Mouse (Mus musculus): ENCODE measurements around the gene Nsun2. TPM values are rescaled to one million over a fixed set of nuclear protein-coding genes. Genes with fewer than 3 reads are reported as not detected.

The Nsun2 gene
- polyA plus RNA-seq, 1 experiment from 2014 or later: 73.5 TPM

DNA sequence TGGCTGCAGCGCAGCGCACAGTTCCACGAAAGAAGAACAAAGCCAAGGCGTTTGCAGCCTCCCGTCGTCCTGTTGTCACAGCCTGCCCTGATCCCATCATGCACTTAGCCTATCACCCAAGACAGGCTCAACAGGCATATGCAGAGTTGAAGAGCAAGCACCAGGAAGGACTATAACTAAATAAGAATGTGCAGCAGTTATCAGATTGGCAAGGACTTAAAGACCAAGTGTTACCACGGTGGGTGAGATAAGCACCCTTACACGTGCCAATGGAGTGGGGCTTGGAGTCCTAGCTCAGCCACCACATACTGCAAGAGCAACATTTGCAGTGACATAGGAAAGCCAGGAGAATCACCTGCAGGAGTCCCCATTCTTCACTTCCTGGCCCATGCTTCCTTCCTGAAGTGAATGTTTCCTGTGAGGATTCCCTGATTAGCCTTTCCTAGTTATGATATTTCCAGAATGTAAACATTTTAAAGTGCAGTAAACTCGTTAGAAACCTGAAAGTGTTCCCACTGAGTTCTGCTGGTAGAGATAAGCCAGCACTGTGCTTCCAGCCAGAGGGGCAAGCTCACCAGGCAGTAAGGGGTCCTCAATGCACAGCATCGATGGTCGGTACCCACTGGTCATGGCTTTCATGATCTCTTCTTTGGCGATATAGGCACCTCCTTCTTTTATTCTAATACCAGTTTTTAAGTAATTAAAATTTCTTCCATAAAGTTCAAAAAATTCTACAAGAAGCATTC, 27.0 kb upstream of the Nsun2 start:
- H3K36me3 ChIP-seq: peaks cover 64% of the 10 kb centered on the region
- no peaks in the 10 kb centered on the region for H3K27me3 ChIP-seq
- H3K4me2 ChIP-seq: no peak overlapping the region
- H3K4me3 ChIP-seq: no peak overlapping the region
- no peak overlapping the region for H3K9ac ChIP-seq
- 92% methylated on average over 12 of the region's 12 CpGs for WGBS
- H3K4me1 ChIP-seq (replicated peaks): 0 out of 2 replicates have a peak, but pooled peaks cover 4% of the 10 kb centered on the region
- ATAC-seq (ENCODE audit: low FRiP score, low read depth): no peak
- H3K9me3 ChIP-seq: no peaks in the 10 kb centered on the region
- no peak overlapping the region for H3K27ac ChIP-seq (replicated peaks)

DNA sequence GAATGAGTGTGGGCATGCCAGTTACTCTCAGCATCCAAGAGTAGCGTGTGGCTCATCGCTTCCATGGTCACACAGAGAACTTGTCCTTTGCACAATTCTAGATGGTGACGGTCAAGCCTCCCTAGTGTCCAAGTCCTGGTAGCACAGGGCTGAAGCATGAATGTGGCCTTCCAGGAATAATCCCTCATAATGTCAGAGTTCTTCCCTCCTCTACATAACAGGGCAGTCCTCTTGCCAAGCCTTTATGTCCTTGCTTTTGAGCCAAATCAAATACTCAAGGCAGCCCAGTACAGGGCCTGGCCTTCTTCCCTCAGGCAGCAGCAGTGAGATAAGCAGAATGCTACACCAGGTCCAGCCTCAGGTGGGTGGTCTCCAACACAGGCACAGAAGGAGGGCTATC, 25.9 kb upstream of the Nsun2 start:
- 94% methylated on average over 3 of the region's 3 CpGs for WGBS
- peaks cover 63% of the 10 kb centered on the region for H3K36me3 ChIP-seq
- H3K4me3 ChIP-seq: no peak overlapping the region
- no peak overlapping the region for H3K9ac ChIP-seq
- ATAC-seq (ENCODE audit: low FRiP score, low read depth): no peak
- H3K4me2 ChIP-seq: no peak overlapping the region
- H3K9me3 ChIP-seq: no peaks in the 10 kb centered on the region
- H3K27ac ChIP-seq (replicated peaks): no peak overlapping the region
- no peaks in the 10 kb centered on the region for H3K27me3 ChIP-seq
- 0 out of 2 replicates have a peak, but pooled peaks cover 4% of the 10 kb centered on the region for H3K4me1 ChIP-seq (replicated peaks)

DNA sequence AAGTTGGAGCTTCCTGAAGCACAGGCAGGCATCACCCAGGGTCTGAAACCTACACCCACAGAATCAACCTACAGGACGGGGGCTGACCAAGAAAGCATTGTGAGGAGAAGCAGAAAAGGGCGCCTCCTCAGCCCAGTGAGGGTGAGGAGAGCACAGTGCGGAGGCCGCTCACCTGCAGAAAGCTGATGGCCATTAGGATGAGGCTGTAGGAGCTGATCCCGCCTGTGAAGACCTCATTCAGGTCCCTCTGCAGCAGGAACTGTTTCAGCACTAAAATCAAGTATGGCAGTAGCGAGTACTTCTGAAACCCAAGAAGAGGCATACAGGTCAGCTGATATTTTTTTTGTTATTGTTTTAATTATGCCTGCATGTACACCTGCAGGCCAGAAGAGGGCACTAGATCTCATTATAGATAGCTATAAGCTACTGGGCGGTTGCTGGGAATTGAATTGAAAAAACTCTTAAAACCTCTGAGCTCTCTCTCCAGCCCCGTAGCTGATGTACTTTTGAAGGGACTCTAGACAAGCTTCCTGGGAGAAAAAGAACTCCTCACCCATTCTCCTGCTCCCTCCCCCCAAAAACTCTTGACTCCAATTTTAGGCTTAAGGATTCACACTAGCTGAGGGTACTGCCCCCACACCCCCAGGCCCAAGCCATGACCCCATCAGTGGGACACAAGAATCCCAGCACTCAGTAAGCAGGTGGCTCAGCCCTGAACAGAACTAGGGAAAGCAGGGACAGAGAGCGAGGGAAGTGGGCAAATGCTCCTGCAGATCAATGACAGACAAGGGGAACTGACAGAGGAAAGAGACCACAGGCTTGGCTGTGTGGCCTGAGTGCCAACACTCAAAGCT, 23.9 kb upstream of the Nsun2 start:
- H3K4me1 ChIP-seq (replicated peaks): 0 out of 2 replicates have a peak, but pooled peaks cover 4% of the 10 kb centered on the region
- no peak overlapping the region for H3K4me3 ChIP-seq
- H3K9ac ChIP-seq: no peak overlapping the region
- no peaks in the 10 kb centered on the region for H3K9me3 ChIP-seq
- H3K4me2 ChIP-seq: no peak overlapping the region
- peak; percentile 80 for ATAC-seq (ENCODE audit: low FRiP score, low read depth)
- 67% methylated on average over 9 of the region's 9 CpGs for WGBS
- peaks cover 49% of the 10 kb centered on the region for H3K36me3 ChIP-seq
- H3K27ac ChIP-seq (replicated peaks): no peak overlapping the region
- H3K27me3 ChIP-seq: no peaks in the 10 kb centered on the region

DNA sequence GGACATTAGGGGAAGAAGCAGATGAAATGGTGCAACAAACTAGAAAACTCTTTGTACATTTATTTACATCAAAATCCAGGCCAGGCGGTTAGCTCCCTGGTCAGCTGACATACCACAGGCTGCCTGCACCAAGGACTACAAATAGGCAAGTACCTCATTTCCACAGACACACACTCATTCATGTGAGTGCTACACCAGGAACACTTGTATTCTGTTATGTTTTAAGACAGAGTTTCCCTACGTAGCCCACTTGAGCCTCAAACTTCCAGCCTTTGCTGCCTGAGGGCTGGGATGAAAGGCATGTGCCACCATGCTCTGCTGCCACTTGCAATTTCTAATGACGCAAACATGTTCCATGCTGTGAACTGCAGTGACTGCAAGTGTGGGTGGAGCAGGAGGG, 18.5 kb upstream of the Nsun2 start:
- no peak overlapping the region for H3K4me3 ChIP-seq
- no peaks in the 10 kb centered on the region for H3K27me3 ChIP-seq
- H3K9ac ChIP-seq: no peak overlapping the region
- no peak overlapping the region for H3K27ac ChIP-seq (replicated peaks)
- no peaks in the 10 kb centered on the region for H3K9me3 ChIP-seq
- no peak overlapping the region for H3K4me2 ChIP-seq
- H3K4me1 ChIP-seq (replicated peaks): peaks cover 10% of the 10 kb centered on the region
- 82% methylated on average over 3 of the region's 3 CpGs for WGBS
- no peak for ATAC-seq (ENCODE audit: low FRiP score, low read depth)
- peaks cover 20% of the 10 kb centered on the region for H3K36me3 ChIP-seq

DNA sequence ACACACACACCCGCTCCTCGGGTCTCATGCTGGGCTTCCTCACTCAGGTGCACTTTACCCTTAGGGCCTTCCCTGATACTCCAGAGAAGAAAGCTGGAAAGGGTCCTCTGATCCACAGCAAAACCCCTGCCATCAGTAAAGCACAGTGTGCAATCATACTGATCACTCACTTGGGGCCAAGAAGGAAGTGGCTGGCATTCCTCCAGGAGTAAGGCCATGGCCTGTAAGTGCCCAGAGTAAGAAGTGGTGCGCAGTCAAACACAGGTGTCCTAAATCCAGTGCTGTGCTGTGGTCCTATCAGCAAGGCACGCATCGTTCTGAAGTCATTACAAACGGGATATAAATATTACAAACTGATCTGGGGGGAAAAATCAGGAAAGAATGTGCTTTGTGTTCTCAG, 16.1 kb upstream of the Nsun2 start:
- no peak overlapping the region for H3K9ac ChIP-seq
- ATAC-seq (ENCODE audit: low FRiP score, low read depth): no peak
- 0 out of 2 replicates have a peak, but pooled peaks cover 5% of the 10 kb centered on the region for H3K36me3 ChIP-seq
- no peak overlapping the region for H3K4me3 ChIP-seq
- peaks cover 24% of the 10 kb centered on the region for H3K4me1 ChIP-seq (replicated peaks)
- 83% methylated on average over 6 of the region's 6 CpGs for WGBS
- H3K9me3 ChIP-seq: no peaks in the 10 kb centered on the region
- H3K27ac ChIP-seq (replicated peaks): no peak overlapping the region
- no peaks in the 10 kb centered on the region for H3K27me3 ChIP-seq
- no peak overlapping the region for H3K4me2 ChIP-seq

DNA sequence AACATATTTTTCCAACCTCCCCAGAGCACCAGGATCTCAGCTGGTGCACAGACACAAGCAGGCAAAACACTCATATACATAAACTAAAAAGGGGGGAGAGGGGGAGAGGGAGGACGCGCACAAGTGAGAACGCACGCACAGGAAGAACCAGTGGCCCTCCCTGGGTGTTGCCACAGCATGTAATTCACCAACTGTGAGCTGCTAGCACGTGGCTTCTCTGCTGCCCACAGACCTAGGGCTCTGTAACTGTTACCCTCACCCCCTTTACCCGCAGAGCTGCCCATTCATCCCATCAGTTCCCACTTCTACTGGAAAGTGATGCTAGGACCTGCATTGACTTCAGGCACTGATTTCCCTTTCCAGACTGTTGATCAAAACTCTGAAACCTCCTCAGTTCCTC, 14.4 kb upstream of the Nsun2 start:
- WGBS: 68% methylated on average over 6 of the region's 6 CpGs
- H3K9me3 ChIP-seq: no peaks in the 10 kb centered on the region
- ATAC-seq (ENCODE audit: low FRiP score, low read depth): no peak
- H3K4me3 ChIP-seq: no peak overlapping the region
- no peaks in the 10 kb centered on the region for H3K27me3 ChIP-seq
- H3K36me3 ChIP-seq: no peaks in the 10 kb centered on the region
- peaks cover 41% of the 10 kb centered on the region for H3K4me1 ChIP-seq (replicated peaks)
- H3K4me2 ChIP-seq: no peak overlapping the region
- H3K9ac ChIP-seq: no peak overlapping the region
- no peak overlapping the region for H3K27ac ChIP-seq (replicated peaks)

DNA sequence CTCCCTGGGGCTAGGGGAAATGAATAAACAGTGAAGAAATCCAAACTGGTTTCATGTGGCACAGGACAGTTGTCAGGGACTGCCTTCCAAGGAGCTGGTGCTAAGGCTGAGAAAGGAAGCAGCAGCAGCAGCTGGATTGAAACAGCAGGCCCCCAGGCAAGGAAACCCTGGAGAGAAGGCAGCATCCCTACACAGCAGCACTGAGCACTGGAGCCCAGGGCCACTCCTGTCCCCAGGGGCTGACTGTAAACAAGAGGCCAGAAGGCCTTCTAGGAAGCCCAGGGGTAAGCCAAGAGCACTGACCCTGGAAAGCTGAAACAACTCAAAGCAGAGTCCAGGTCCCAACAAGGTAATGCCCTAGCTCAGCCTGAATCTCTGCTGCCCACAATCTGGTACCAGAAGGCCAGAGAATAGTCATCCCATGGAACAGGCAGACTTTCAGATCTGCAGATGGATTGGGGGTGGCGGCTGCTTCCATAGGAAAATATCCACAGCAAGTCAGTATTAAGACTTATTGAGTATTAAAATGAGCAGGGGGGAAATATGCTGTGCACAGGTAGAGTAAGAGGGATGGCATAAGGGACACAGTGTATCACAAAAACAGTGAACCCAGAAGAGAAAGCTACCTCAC, 11.3 kb upstream of the Nsun2 start:
- no peaks in the 10 kb centered on the region for H3K36me3 ChIP-seq
- H3K27me3 ChIP-seq: no peaks in the 10 kb centered on the region
- H3K4me2 ChIP-seq: no peak overlapping the region
- no peak overlapping the region for H3K9ac ChIP-seq
- 100% methylated on average over 1 of the region's 1 CpGs for WGBS
- no peak for ATAC-seq (ENCODE audit: low FRiP score, low read depth)
- H3K9me3 ChIP-seq: no peaks in the 10 kb centered on the region
- peaks cover 69% of the 10 kb centered on the region for H3K4me1 ChIP-seq (replicated peaks)
- H3K4me3 ChIP-seq: no peak overlapping the region
- H3K27ac ChIP-seq (replicated peaks): no peak overlapping the region

DNA sequence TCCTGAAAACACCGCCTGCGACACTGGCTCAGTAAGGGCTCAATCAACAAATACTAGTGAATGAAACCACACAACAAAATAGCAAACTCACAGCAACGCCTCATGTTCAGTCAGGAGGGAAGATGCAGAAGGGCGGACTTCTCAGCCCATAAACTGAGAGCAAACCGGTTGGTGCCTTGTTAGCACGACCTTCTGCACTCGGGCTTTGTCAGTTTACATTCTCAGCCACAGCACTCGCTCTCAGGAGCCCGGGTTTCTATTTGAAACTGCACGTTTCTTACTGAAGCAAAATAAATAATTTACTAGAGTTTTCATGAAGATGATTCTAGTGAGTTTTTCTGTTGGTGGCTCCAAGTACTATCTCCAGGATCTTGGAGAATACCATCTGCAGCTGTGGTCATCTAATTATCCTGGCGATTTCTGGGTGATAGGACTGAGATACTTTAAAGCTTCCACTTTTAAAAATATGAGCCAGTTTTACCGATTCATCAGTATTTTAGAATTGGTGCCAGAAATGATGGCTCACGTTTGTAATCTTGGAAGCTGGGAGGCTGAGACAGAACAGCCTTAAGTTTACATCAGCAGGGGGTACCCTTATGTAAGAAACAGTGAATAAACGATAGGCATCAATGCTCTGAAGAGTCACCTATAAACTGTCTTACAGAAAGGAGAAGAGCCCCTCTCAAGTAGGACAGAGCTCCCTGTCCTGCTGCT, 9.9 kb upstream of the Nsun2 start:
- WGBS: 59% methylated on average over 14 of the region's 14 CpGs
- no peak for ATAC-seq (ENCODE audit: low FRiP score, low read depth)
- Histone ChIP-seq H3K27ac (replicated peaks) (no peak overlapping the region), H3K4me3 (no peak overlapping the region), H3K4me1 (replicated peaks) (peaks cover 73% of the 10 kb centered on the region), H3K27me3 (no peaks in the 10 kb centered on the region), H3K36me3 (no peaks in the 10 kb centered on the region), H3K9me3 (no peaks in the 10 kb centered on the region), H3K4me2 (no peak overlapping the region), H3K9ac (no peak overlapping the region)

DNA sequence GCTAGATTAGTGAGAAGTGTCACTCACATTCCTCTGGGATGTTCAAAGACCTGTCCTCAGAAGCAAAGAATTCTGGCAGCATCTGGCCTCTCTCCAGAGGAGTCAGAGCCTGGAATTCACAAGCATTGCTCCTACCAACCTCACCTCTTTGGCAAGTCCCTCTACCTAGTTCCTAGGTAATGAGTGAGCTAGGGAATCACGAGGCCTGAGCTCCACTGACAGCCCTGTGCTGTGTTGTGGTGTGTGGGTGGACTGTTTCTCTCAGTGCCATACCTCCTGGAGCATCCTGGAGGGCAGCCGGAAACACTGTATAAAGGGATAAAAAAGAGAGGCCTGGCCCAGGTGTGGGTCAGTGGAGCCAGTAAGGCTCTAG, 9.4 kb upstream of the Nsun2 start:
- H3K4me1 ChIP-seq (replicated peaks): peaks cover 78% of the 10 kb centered on the region
- 77% methylated on average over 2 of the region's 2 CpGs for WGBS
- no peak overlapping the region for H3K4me2 ChIP-seq
- no peaks in the 10 kb centered on the region for H3K9me3 ChIP-seq
- no peaks in the 10 kb centered on the region for H3K27me3 ChIP-seq
- no peak overlapping the region for H3K27ac ChIP-seq (replicated peaks)
- ATAC-seq (ENCODE audit: low FRiP score, low read depth): no peak
- no peak overlapping the region for H3K9ac ChIP-seq
- H3K36me3 ChIP-seq: no peaks in the 10 kb centered on the region
- no peak overlapping the region for H3K4me3 ChIP-seq

DNA sequence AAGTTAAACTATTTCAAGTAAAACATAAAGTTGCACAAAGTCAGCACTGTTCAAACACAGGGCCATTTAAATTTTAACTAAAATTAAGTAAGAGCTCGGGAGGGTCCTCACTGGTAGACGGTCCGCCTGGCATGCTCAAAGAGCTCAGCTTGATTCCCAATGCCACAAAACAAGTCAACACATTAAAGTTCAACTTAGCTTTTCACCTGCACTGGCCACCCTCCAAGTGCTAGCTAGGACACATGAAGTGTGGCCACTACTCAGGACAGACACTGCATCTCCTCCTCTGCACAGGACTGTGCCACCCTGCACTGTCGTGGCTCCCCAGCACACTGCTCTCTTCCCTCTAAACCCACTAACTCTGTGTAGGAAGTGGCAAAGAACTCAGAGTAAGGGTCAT, 7.7 kb upstream of the Nsun2 start:
- WGBS: 50% methylated on average over 4 of the region's 4 CpGs
- Histone ChIP-seq H3K27me3 (no peaks in the 10 kb centered on the region), H3K4me3 (no peak overlapping the region), H3K4me2 (no peak overlapping the region), H3K36me3 (no peaks in the 10 kb centered on the region), H3K9ac (no peak overlapping the region), H3K4me1 (replicated peaks) (peaks cover 93% of the 10 kb centered on the region), H3K9me3 (no peaks in the 10 kb centered on the region), H3K27ac (replicated peaks) (no peak overlapping the region)
- ATAC-seq (ENCODE audit: low FRiP score, low read depth): no peak

DNA sequence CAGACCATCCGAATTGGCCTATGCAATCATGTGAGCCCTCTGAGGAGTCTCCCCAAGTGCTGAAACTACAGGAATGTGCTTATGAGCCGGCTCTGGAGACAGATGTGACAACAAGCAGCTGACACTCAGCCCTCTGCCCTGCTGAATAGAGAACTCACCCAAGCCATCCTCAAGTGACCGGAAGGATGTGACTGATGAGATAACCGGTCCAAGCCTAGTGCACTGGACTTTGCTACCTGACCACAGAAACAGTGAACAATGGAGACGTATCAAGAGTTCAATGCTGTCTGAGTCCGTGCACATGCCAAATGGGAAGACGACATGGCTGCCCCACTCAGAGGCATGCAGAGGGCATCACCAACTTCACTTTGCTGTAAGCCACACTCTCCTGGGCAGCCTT, 5.0 kb upstream of the Nsun2 start:
- whole genome bisulfite sequencing: 76% methylated on average over 7 of the region's 7 CpGs
- peaks cover 87% of the 10 kb centered on the region for H3K4me1 ChIP-seq (replicated peaks)
- no peak for ATAC-seq (ENCODE audit: low FRiP score, low read depth)

More for the DNA sequence above, 5.0 kb upstream of the Nsun2 start:
- H3K27me3 ChIP-seq: no peaks in the 10 kb centered on the region
- H3K4me2 ChIP-seq: no peak overlapping the region
- no peaks in the 10 kb centered on the region for H3K9me3 ChIP-seq
- no peaks in the 10 kb centered on the region for H3K36me3 ChIP-seq
- H3K9ac ChIP-seq: no peak overlapping the region
- no peak overlapping the region for H3K4me3 ChIP-seq
- H3K27ac ChIP-seq (replicated peaks): no peak overlapping the region

Data from hindbrain, embryonic 15.5 days (tissue).